Mouse (Mus musculus) MEL (cell line): ENCODE measurements at regions not wholly inside any gene's neighbourhood (a gene's known extent, or its start where the extent isn't known, plus 50 kb on each side); places are given as distances from the start of the nearest gene placed in this dataset.

Source experiments
- ETS1 ChIP-seq: IDR thresholded peaks from 2 replicates; pipeline ENCODE4 v1.6.1; 2012; ENCODE audit warnings: low read depth, mild to moderate bottlenecking, inconsistent platforms, low read length, improper control_type of control experiment, moderate library complexity
- HCFC1 ChIP-seq: IDR thresholded peaks from 2 replicates; pipeline ENCODE4 v1.6.1; 2012; ENCODE audit warnings: low read depth, mild to moderate bottlenecking, inconsistent platforms, low read length, improper control_type of control experiment, moderate library complexity
- MAFK ChIP-seq: IDR thresholded peaks from 2 replicates; pipeline ENCODE4 v1.6.1; 2011; ENCODE audit warnings: low read depth, mild to moderate bottlenecking, low read length, improper control_type of control experiment, borderline replicate concordance
- MAX ChIP-seq: IDR thresholded peaks from 2 replicates; pipeline ENCODE4 v1.6.1; 2011; ENCODE audit warnings: low read length, improper control_type of control experiment
- NELFE ChIP-seq: IDR thresholded peaks from 2 replicates; pipeline ENCODE4 v1.6.1; 2011; ENCODE audit warnings: low read depth, low read length, improper control_type of control experiment
- POLR2A ChIP-seq, 2 experiments: IDR thresholded peaks; 2 replicates each; pipeline ENCODE4 v1.6.1; 2011 to 2012; ENCODE audit warnings: low read length in 2 of 2, mild to moderate bottlenecking in 2 of 2, control low read depth in 1 of 2, improper control_type of control experiment in 1 of 2, low read depth in 1 of 2, moderate library complexity in 1 of 2; ENCODE audit not compliant: control insufficient read depth in 1 of 2, insufficient read depth in 1 of 2, poor library complexity in 1 of 2
- TCF12 ChIP-seq: IDR thresholded peaks from 2 replicates; pipeline ENCODE4 v1.6.1; 2014; ENCODE audit warnings: low read depth, mild to moderate bottlenecking, inconsistent platforms, low read length, improper control_type of control experiment, moderate library complexity
- ZMIZ1 ChIP-seq: IDR thresholded peaks from 2 replicates; pipeline ENCODE4 v1.6.1; 2012; ENCODE audit warnings: low read depth, mild to moderate bottlenecking, inconsistent platforms, low read length, improper control_type of control experiment, moderate library complexity

- TF ChIP-seq POLR2A (IDR thresholded peaks at IDR 0.05; ENCODE audit: control insufficient read depth in 1 of 2, insufficient read depth in 1 of 2, low read depth in 1 of 2, low read length in 2 of 2, poor library complexity in 1 of 2) (no peak), MAX (no peak), TCF12 (no peak), MAFK (no peak), ETS1 (no peak), HCFC1 (no peak), NELFE (no peak), ZMIZ1 (no peak)
Measured at GRCm38 (mm10) chr7:116808475-116808874, 304.3 kb downstream of the Nucb2 start.
